Mouse (Mus musculus) heart, adult 2 months (tissue): Measurements from ENCODE around the gene Folr2.

Source experiments
- CTCF ChIP-seq: fragments of 200-600 bp; IDR thresholded peaks from 2 replicates; pipeline ENCODE4 v1.8.1; 2022; ENCODE audit warnings: antibody characterized with exemption, mild to moderate bottlenecking, moderate library complexity
- POLR2A ChIP-seq: fragments of 200-500 bp; IDR thresholded peaks from 2 replicates; pipeline ENCODE4 v1.6.1; 2011; ENCODE audit warnings: mild to moderate bottlenecking, low read depth, low read length, control low read depth; ENCODE audit not compliant: insufficient read depth

GRCm38 (mm10) chr7:101823758-101824630 lies 33.0 kb downstream of the Folr2 start:
- no peak for TF ChIP-seq POLR2A
- no peak for TF ChIP-seq CTCF
